Mouse (Mus musculus): Measurements from ENCODE around the gene Phf5a.

DNA sequence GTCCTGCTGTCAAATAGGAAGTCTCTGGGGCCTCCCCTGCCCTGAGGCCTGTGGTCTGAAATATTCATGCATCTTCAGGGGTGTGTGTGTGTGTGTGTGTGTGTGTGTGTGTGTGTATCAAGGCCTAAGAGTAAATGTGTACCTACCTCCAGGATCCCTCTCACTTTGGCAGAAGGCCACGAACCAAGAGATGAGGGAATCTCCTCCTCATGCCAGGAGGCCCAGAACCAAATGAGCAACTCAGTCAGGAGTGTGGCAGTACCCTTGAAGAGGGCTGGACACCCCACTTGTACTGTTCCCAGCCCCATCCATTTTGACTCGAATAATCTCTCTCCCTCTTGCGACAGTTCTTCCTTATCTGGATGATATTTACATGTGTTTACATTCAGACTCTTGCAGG lies 39.5 kb downstream of the Phf5a start:
- no peak for TF ChIP-seq HCFC1 (IDR thresholded peaks at IDR 0.05; ENCODE audit: borderline replicate concordance, insufficient read depth, low read length)
- TF ChIP-seq MAFK (IDR thresholded peaks at IDR 0.05; ENCODE audit: insufficient read depth, low read depth, low read length) = no peak
